Mouse (Mus musculus) liver, embryonic 16.5 days (tissue): Measurements from ENCODE around the gene Chmp2b. TPM values are rescaled to one million over a fixed set of nuclear protein-coding genes. Genes with fewer than 3 reads are reported as not detected.

Experiments
- polyA plus RNA-seq: library from polyadenylated mRNA; unstranded; fragments of >200 nt; fragmentation: Nextera tagmentation; extraction: Ambion mirVana; gene quantifications from 2 replicates; pipeline ENCODE4 v1.2.1, GENCODE M21; 2015

Chmp2b gene
- polyA plus RNA-seq, 1 experiment from 2014 or later, result 18.3 TPM

Other genes starting within 250 kb of the Chmp2b start
- 0.07 TPM in 1 of 2 replicates, not detected in the other for gene Pou1f1, start 42.2 kb downstream of the Chmp2b start, polyA plus RNA-seq